Mouse (Mus musculus) forebrain, embryonic 12.5 days (tissue): ENCODE data around the gene Aspg. TPM values are rescaled to one million over a fixed set of nuclear protein-coding genes. Genes with fewer than 3 reads are reported as not detected.

Experiments
- ATAC-seq: fragments of 200-750 bp; cut with Nextera tagmentation; 2 replicates; pipeline ENCODE4 v1.8.0; 2017; ENCODE audit warnings: moderate TSS enrichment; ENCODE audit not compliant: low FRiP score
- H3K27ac ChIP-seq: fragments of 300-500 bp; sonication (generic); 2 replicates; pipeline ENCODE4 v1.5.1; 2016; ENCODE audit warnings: mild to moderate bottlenecking
- H3K27me3 ChIP-seq: fragments of 300-500 bp; sonication (generic); 2 replicates; pipeline ENCODE4 v1.6.1; 2016; ENCODE audit warnings: mild to moderate bottlenecking
- H3K36me3 ChIP-seq: fragments of 300-500 bp; sonication (generic); replicated peaks from 2 replicates; pipeline ENCODE4 v1.6.1; 2016; ENCODE audit warnings: mild to moderate bottlenecking
- H3K4me1 ChIP-seq: fragments of 300-500 bp; sonication (generic); 2 replicates; pipeline ENCODE4 v1.6.1; 2016
- H3K4me2 ChIP-seq: fragments of 300-500 bp; sonication (generic); 2 replicates; pipeline ENCODE4 v1.6.1; 2016; ENCODE audit warnings: mild to moderate bottlenecking, moderate library complexity
- H3K4me3 ChIP-seq: fragments of 300-500 bp; sonication (generic); replicated peaks from 2 replicates; pipeline ENCODE4 v1.5.1; 2016; ENCODE audit warnings: mild to moderate bottlenecking
- H3K9ac ChIP-seq: fragments of 300-500 bp; sonication (generic); 2 replicates; pipeline ENCODE4 v1.6.1; 2016; ENCODE audit warnings: mild to moderate bottlenecking
- H3K9me3 ChIP-seq: fragments of 300-500 bp; sonication (generic); 2 replicates; pipeline ENCODE4 v1.6.1; 2016
- WGBS: fragments of 180-500 bp; shearing (Covaris S2); methylation state at CpG from one replicate; pipeline ENCODE4 v1.1.7; 2016; 5-methylcytosine and 5-hydroxymethylcytosine counted together
- polyA plus RNA-seq: library from polyadenylated mRNA; unstranded; fragments of >200 nt; fragmentation: Nextera tagmentation; extraction: Ambion mirVana; gene quantifications from 2 replicates; pipeline ENCODE4 v1.2.1, GENCODE M21; 2016

Gene Aspg
- polyA plus RNA-seq, 1 experiment from 2014 or later, result 0.23 TPM

- H3K4me1 ChIP-seq, result peaks cover 5% of the 10 kb centered on the region; the same call in 1 of the 2 replicates
- H3K36me3 ChIP-seq, result no peaks in the 10 kb centered on the region
- WGBS, result 92% methylated on average over 7 of the region's 7 CpGs
- H3K9me3 ChIP-seq, result no peaks in the 10 kb centered on the region
- H3K27me3 ChIP-seq, result peaks cover 7% of the 10 kb centered on the region; the same call in 1 of the 2 replicates
- H3K4me3 ChIP-seq, result no peak overlapping the region
- ATAC-seq, result no peak
- H3K27ac ChIP-seq, result no peak overlapping the region
- H3K9ac ChIP-seq, result no peak overlapping the region
- no peak overlapping the region for H3K4me2 ChIP-seq
Observed at GRCm38 (mm10) chr12:112117649-112118048, 11.2 kb downstream of the Aspg start.

- H3K36me3 ChIP-seq, result no peaks in the 10 kb centered on the region
- no peak overlapping the region for H3K27ac ChIP-seq
- no peaks in the 10 kb centered on the region for H3K4me1 ChIP-seq
- no peak for ATAC-seq
- H3K9me3 ChIP-seq, result no peaks in the 10 kb centered on the region
- no peak overlapping the region for H3K4me2 ChIP-seq
- WGBS, result 89% methylated on average over 3 of the region's 3 CpGs
- H3K9ac ChIP-seq, result no peak overlapping the region
- H3K27me3 ChIP-seq, result peaks cover 14% of the 10 kb centered on the region; the same call in 1 of the 2 replicates
- H3K4me3 ChIP-seq, result no peak overlapping the region
Observed at GRCm38 (mm10) chr12:112121188-112121587, 14.7 kb downstream of the Aspg start.

- H3K9ac ChIP-seq, result no peak overlapping the region
- no peaks in the 10 kb centered on the region for H3K36me3 ChIP-seq
- no peak overlapping the region for H3K27ac ChIP-seq
- no peaks in the 10 kb centered on the region for H3K9me3 ChIP-seq
- H3K27me3 ChIP-seq, result peaks cover 42% of the 10 kb centered on the region
- WGBS, result 79% methylated on average over 14 of the region's 14 CpGs
- ATAC-seq, result no peak
- H3K4me3 ChIP-seq, result no peak overlapping the region
- no peak overlapping the region for H3K4me2 ChIP-seq
- H3K4me1 ChIP-seq, result peaks cover 18% of the 10 kb centered on the region
Observed at GRCm38 (mm10) chr12:112125903-112126302, 19.4 kb downstream of the Aspg start.

DNA sequence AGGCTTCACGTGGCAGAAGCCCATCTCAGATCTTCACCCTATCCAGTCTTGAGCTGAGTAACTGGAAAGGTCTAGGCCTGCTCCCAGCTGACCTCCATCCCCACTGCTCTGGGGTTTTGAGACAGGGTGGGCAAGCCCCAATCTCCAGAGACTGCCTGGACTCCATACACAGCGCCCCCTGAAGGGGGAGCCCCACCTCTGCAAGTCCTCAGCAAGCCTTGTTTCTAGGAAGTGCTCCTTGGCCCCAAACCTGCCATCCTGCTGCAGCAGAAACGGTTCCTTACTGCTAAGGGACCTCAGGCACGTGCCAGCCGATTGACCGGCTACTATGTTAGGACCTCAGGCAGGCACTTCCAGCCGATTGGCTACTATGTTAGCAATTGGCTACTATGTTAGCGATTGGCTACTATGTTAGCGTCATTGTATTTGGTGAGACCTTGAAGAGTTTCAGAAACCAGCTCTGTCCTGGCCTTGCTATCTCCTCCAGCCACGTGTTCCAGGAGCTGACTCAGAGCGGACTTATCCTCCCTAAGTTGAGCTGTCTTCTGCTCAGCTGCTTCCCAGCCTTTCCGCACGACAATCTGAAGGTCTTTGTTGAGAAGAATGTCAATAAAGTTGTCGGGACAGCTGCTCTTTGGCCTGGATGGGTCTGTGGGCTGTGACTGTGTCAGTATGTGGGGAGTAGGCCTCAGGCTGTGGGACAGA lies 20.6 kb downstream of the Aspg start:
- H3K4me1 ChIP-seq, result peaks cover 23% of the 10 kb centered on the region
- H3K9me3 ChIP-seq, result no peaks in the 10 kb centered on the region
- H3K27me3 ChIP-seq, result peaks cover 54% of the 10 kb centered on the region
- no peak for ATAC-seq
- WGBS, result 66% methylated on average over 14 of the region's 14 CpGs
- no peaks in the 10 kb centered on the region for H3K36me3 ChIP-seq
- H3K4me3 ChIP-seq, result no peak overlapping the region
- no peak overlapping the region for H3K4me2 ChIP-seq
- H3K9ac ChIP-seq, result no peak overlapping the region
- no peak overlapping the region for H3K27ac ChIP-seq

- no peaks in the 10 kb centered on the region for H3K9me3 ChIP-seq
- H3K4me3 ChIP-seq, result no peak overlapping the region
- H3K27ac ChIP-seq, result no peak overlapping the region
- H3K36me3 ChIP-seq, result no peaks in the 10 kb centered on the region
- H3K27me3 ChIP-seq, result peaks cover 67% of the 10 kb centered on the region
- peaks cover 23% of the 10 kb centered on the region for H3K4me1 ChIP-seq
- no peak overlapping the region for H3K9ac ChIP-seq
- WGBS, result 82% methylated on average over 4 of the region's 4 CpGs
- H3K4me2 ChIP-seq, result no peak overlapping the region
- ATAC-seq, result no peak
Observed at GRCm38 (mm10) chr12:112128526-112128925, 22.0 kb downstream of the Aspg start.

GRCm38 (mm10) chr12:112129300-112129856 lies 22.9 kb downstream of the Aspg start:
- Histone ChIP-seq H3K36me3 (no peaks in the 10 kb centered on the region), H3K27ac (no peak overlapping the region), H3K4me1 (peaks cover 23% of the 10 kb centered on the region), H3K9me3 (no peaks in the 10 kb centered on the region), H3K9ac (no peak overlapping the region), H3K4me3 (no peak overlapping the region), H3K4me2 (no peak overlapping the region), H3K27me3 (peaks cover 66% of the 10 kb centered on the region)
- ATAC-seq, result no peak
- WGBS, result 70% methylated on average over 6 of the region's 6 CpGs

DNA sequence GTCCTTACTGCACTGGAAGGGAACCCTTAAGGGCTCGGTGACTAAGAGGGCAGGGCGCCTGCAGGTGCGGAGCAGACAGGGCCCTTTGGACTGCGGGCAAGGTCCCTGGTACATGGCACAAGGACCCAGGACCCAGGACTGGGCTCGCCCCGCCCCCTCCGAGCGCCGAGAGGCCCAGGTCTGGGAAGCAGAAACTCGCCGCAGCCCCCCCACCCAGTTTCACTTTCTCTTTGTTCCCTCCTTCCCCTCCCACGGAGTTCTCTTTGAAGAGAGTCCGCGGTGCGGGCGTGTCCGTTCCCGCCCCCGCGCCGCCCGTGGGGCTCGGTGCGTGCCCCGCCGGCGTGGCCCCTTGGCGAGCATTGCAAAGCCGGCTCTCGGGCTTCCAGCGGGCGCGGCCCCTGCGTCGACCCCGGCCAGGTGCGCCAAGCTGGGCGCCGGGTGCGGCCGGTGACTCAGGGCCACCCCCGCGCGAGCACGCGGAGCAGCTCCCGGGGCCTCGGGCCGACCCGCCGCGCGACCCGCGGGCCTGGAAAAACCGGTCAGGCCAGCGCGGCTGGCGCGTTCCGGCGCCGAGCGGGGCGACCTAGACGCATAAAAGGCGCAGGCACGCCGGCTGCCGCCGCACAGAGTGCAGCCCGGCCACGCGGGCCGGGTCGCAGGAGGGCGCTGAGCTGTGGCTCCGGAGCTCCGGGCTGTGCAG lies 23.8 kb downstream of the Aspg start:
- H3K27ac ChIP-seq, result no peak overlapping the region
- peaks cover 70% of the 10 kb centered on the region for H3K27me3 ChIP-seq

DNA sequence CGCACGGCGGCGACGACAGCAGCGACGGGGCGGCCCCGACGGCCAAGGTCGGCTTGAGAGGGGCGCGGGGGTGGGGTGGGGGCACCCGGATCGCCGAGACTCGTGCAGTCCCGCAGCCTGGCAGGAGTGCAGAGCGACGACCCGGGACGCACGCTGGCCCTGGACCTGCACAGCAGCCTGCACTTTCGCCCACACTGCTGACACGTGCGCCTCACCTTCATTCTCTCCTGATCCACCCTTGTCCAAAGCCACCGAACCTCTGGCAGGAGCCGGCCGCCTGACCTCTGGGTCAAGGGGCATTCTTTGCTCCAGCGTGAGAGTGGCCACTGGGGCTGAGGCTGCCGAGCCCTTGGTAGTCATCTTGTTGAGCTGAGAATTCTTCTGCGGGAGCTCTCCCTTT lies 24.5 kb downstream of the Aspg start:
- H3K9me3 ChIP-seq, result no peaks in the 10 kb centered on the region
- no peaks in the 10 kb centered on the region for H3K36me3 ChIP-seq
- peak overlapping the region; percentile 74 for H3K9ac ChIP-seq
- ATAC-seq, result peak; percentile 42; the same call in 1 of the 2 replicates
- H3K27ac ChIP-seq, result no peak overlapping the region
- H3K4me1 ChIP-seq, result peaks cover 23% of the 10 kb centered on the region
- peaks cover 75% of the 10 kb centered on the region for H3K27me3 ChIP-seq
- H3K4me2 ChIP-seq, result peak overlapping the region; percentile 89
- WGBS, result 12% methylated on average over 32 of the region's 32 CpGs
- peak overlapping the region; percentile 66 for H3K4me3 ChIP-seq

More for the DNA sequence above, 23.8 kb downstream of the Aspg start:
- H3K9me3 ChIP-seq, result no peaks in the 10 kb centered on the region
- peak overlapping the region; percentile 66 for H3K4me3 ChIP-seq
- H3K4me1 ChIP-seq, result peaks cover 23% of the 10 kb centered on the region
- ATAC-seq, result peak; percentile 78
- peak overlapping the region; percentile 74 for H3K9ac ChIP-seq
- peak overlapping the region; percentile 89 for H3K4me2 ChIP-seq
- H3K36me3 ChIP-seq, result no peaks in the 10 kb centered on the region
- 1% methylated on average over 79 of the region's 79 CpGs for WGBS

GRCm38 (mm10) chr12:112140231-112140630 lies 33.8 kb downstream of the Aspg start:
- Histone ChIP-seq H3K4me1 (peaks cover 31% of the 10 kb centered on the region), H3K9me3 (no peaks in the 10 kb centered on the region), H3K4me3 (no peak overlapping the region), H3K27ac (no peak overlapping the region), H3K27me3 (peaks cover 61% of the 10 kb centered on the region), H3K9ac (no peak overlapping the region), H3K36me3 (no peaks in the 10 kb centered on the region), H3K4me2 (no peak overlapping the region)
- ATAC-seq, result no peak
- 8% methylated on average over 5 of the region's 5 CpGs for WGBS

DNA sequence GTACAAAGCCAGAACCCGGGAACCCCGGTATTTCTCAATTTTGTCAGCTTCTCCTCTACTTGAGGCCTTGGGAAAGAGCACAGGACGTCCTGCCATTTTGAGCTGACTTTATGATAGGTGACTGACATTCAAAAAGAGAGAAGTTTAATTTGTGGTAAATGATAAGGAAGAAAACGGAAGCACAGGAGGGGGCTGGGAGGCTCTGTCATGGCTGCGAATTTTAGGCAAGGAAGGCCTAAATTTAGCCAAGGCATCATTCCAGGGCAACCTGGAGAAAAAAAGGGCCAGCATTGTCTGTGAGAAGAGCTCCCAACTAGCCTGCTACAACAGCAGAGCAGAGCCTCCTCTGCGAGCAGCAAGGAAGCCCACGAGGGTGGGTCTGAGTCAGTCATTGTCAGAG lies 34.3 kb downstream of the Aspg start:
- no peak overlapping the region for H3K27ac ChIP-seq
- no peaks in the 10 kb centered on the region for H3K36me3 ChIP-seq
- H3K9me3 ChIP-seq, result no peaks in the 10 kb centered on the region
- 67% methylated on average over 7 of the region's 7 CpGs for WGBS
- no peak overlapping the region for H3K9ac ChIP-seq
- ATAC-seq, result no peak
- peaks cover 36% of the 10 kb centered on the region for H3K4me1 ChIP-seq
- H3K4me2 ChIP-seq, result no peak overlapping the region
- H3K4me3 ChIP-seq, result no peak overlapping the region
- H3K27me3 ChIP-seq, result peaks cover 57% of the 10 kb centered on the region

DNA sequence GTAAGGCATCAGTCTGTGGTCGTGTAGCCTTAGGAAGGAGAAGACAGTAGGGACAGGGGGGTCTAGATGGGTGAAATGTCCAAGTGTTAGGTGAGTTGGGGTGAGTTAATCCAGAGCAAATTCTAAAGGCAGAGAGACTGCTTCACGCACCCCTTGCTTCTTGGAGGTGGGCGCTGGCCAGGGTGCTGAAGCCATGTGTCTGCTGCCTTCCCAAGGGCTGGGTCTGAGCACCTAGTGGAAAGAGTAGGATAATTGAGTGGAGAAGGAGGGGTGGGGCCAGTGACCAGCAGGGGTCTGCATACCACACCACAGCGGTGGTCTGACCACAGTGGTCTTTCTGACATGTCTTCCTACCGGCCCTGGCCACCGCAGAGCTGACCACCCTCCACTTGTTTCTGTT lies 34.8 kb downstream of the Aspg start:
- Histone ChIP-seq H3K27me3 (peaks cover 54% of the 10 kb centered on the region), H3K27ac (no peak overlapping the region), H3K4me3 (no peak overlapping the region), H3K4me2 (no peak overlapping the region), H3K36me3 (no peaks in the 10 kb centered on the region), H3K9me3 (no peaks in the 10 kb centered on the region), H3K4me1 (peaks cover 41% of the 10 kb centered on the region), H3K9ac (no peak overlapping the region)
- WGBS, result 8% methylated on average over 6 of the region's 6 CpGs
- ATAC-seq, result no peak

DNA sequence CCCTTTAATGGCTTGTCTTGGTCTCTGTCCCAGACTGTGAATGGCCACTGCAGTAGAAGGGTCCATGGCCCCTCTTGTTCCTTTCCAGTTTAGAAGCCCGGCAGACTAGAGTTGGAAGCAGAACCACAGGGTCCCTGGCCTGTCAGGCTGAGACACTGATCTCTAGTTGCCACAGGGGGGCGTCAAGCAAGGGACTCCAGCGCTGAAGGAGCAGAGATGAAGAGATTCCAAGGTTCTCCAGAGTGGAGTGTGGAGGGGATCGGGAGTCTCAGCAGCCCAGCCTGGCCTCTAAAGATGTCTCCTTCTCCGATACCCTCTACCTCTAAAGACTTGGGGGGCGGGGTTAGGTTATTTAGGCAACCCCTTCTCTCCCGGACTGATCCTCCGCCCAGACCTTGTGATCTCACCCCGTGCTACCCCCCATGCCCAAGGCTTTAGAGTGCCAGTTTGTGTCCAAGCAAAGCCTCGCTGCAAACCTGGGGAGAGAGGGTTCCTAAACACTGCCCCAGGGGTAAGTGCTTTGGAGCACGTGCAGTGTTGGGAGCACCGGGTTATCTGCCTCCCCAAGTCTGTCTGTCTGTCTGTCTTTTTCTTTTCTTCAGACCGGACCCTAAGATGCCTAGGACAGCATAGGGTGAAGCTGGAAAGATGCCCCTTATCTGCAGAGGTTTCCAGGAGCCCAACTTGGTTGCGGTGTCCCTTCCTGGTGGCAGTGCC lies 36.8 kb downstream of the Aspg start:
- H3K36me3 ChIP-seq, result no peaks in the 10 kb centered on the region
- WGBS, result 5% methylated on average over 14 of the region's 14 CpGs
- peak overlapping the region; percentile 65 for H3K4me3 ChIP-seq
- no peak for ATAC-seq
- H3K4me1 ChIP-seq, result peaks cover 61% of the 10 kb centered on the region
- no peaks in the 10 kb centered on the region for H3K9me3 ChIP-seq
- peaks cover 48% of the 10 kb centered on the region for H3K27me3 ChIP-seq
- H3K27ac ChIP-seq, result no peak overlapping the region; the same call in 1 of the 2 replicates
- peak overlapping the region; percentile 74 for H3K9ac ChIP-seq
- H3K4me2 ChIP-seq, result peak overlapping the region; percentile 98
